Mouse (Mus musculus) liver, embryonic 16.5 days (tissue): ENCODE data around the gene Ubash3a. TPM values are rescaled to one million over a fixed set of nuclear protein-coding genes. Genes with fewer than 3 reads are reported as not detected.

Experiments used
- ATAC-seq: fragments of 200-750 bp; cut with Nextera tagmentation; 2 replicates; pipeline ENCODE4 v1.8.0; 2017; ENCODE audit warnings: low read depth, mild to moderate bottlenecking, moderate number of reproducible peaks, moderate library complexity
- H3K27ac ChIP-seq: fragments of 300-500 bp; sonication (generic); 2 replicates; pipeline ENCODE4 v1.5.1; 2014; ENCODE audit warnings: mild to moderate bottlenecking, low read length
- H3K27me3 ChIP-seq: fragments of 300-500 bp; sonication (generic); 2 replicates; pipeline ENCODE4 v1.6.1; 2014; ENCODE audit warnings: low read depth, low read length, mixed read lengths; ENCODE audit not compliant: control insufficient read depth, insufficient read depth
- H3K36me3 ChIP-seq: fragments of 300-500 bp; sonication (generic); 2 replicates; pipeline ENCODE4 v1.6.1; 2014; ENCODE audit warnings: mild to moderate bottlenecking; ENCODE audit not compliant: control insufficient read depth, insufficient read depth
- H3K4me1 ChIP-seq: fragments of 300-500 bp; sonication (generic); 2 replicates; pipeline ENCODE4 v1.6.1; 2014; ENCODE audit warnings: low read depth, low read length, mixed read lengths; ENCODE audit not compliant: control insufficient read depth
- H3K4me2 ChIP-seq: fragments of 300-500 bp; sonication (generic); 2 replicates; pipeline ENCODE4 v1.6.1; 2014; ENCODE audit warnings: low read depth, low read length, mixed read lengths
- H3K4me3 ChIP-seq: fragments of 300-500 bp; sonication (generic); 2 replicates; pipeline ENCODE4 v1.5.1; 2014; ENCODE audit warnings: low read depth, mild to moderate bottlenecking, low read length
- H3K9ac ChIP-seq: fragments of 300-500 bp; sonication (generic); 2 replicates; pipeline ENCODE4 v1.6.1; 2014; ENCODE audit warnings: low read depth, low read length
- H3K9me3 ChIP-seq: fragments of 300-500 bp; sonication (generic); replicated peaks from 2 replicates; pipeline ENCODE4 v1.6.1; 2016; ENCODE audit warnings: low read length; ENCODE audit not compliant: control insufficient read depth
- WGBS: fragments of 180-500 bp; shearing (Covaris S2); extraction: QIAGEN DNeasy Blood & Tissue Kit; methylation state at CpG from one replicate; pipeline ENCODE4 v1.1.7; 2014; ENCODE audit not compliant: insufficient replicate concordance; 5-methylcytosine and 5-hydroxymethylcytosine counted together
- polyA plus RNA-seq: library from polyadenylated mRNA; unstranded; fragments of >200 nt; fragmentation: Nextera tagmentation; extraction: Ambion mirVana; gene quantifications from 2 replicates; pipeline ENCODE4 v1.2.1, GENCODE M21; 2015

The Ubash3a gene
- polyA plus RNA-seq, 1 experiment from 2014 or later: 6.3 TPM

- H3K27me3 ChIP-seq: no peaks in the 10 kb centered on the region
- H3K4me2 ChIP-seq: no peak overlapping the region
- peaks cover 14% of the 10 kb centered on the region for H3K4me1 ChIP-seq
- no peak overlapping the region for H3K4me3 ChIP-seq
- H3K36me3 ChIP-seq: peaks cover 6% of the 10 kb centered on the region
- H3K9me3 ChIP-seq: no peaks in the 10 kb centered on the region
- H3K27ac ChIP-seq: no peak overlapping the region
- no peak for ATAC-seq
- H3K9ac ChIP-seq: no peak overlapping the region
- WGBS: 50% methylated on average over 7 of the region's 7 CpGs
Observed at GRCm38 (mm10) chr17:31226931-31227330, 19.3 kb downstream of the Ubash3a start.

- Histone ChIP-seq H3K36me3 (peaks cover 11% of the 10 kb centered on the region), H3K27me3 (no peaks in the 10 kb centered on the region), H3K9me3 (no peaks in the 10 kb centered on the region), H3K4me1 (no peaks in the 10 kb centered on the region), H3K9ac (no peak overlapping the region), H3K27ac (no peak overlapping the region), H3K4me3 (no peak overlapping the region), H3K4me2 (no peak overlapping the region)
- WGBS: 68% methylated on average over 6 of the region's 6 CpGs
- ATAC-seq: no peak
Observed at GRCm38 (mm10) chr17:31231780-31232179, 24.1 kb downstream of the Ubash3a start.

- Histone ChIP-seq H3K27ac (no peak overlapping the region), H3K9ac (no peak overlapping the region)
Observed at GRCm38 (mm10) chr17:31232251-31233010, 24.8 kb downstream of the Ubash3a start.

GRCm38 (mm10) chr17:31235915-31236314 lies 28.2 kb downstream of the Ubash3a start:
- no peak for ATAC-seq
- H3K9me3 ChIP-seq: no peaks in the 10 kb centered on the region
- H3K4me3 ChIP-seq: no peak overlapping the region
- 67% methylated on average over 1 of the region's 1 CpGs for WGBS
- peaks cover 6% of the 10 kb centered on the region for H3K4me1 ChIP-seq
- H3K4me2 ChIP-seq: no peak overlapping the region
- no peak overlapping the region for H3K27ac ChIP-seq
- no peaks in the 10 kb centered on the region for H3K27me3 ChIP-seq
- H3K9ac ChIP-seq: no peak overlapping the region
- peaks cover 11% of the 10 kb centered on the region for H3K36me3 ChIP-seq

More at GRCm38 (mm10) chr17:31232251-31233010, 24.8 kb downstream of the Ubash3a start:
- peaks cover 11% of the 10 kb centered on the region for H3K36me3 ChIP-seq
- H3K4me2 ChIP-seq: no peak overlapping the region
- no peaks in the 10 kb centered on the region for H3K27me3 ChIP-seq
- 79% methylated on average over 8 of the region's 8 CpGs for WGBS
- H3K4me3 ChIP-seq: no peak overlapping the region
- ATAC-seq: no peak
- H3K4me1 ChIP-seq: no peaks in the 10 kb centered on the region
- H3K9me3 ChIP-seq: no peaks in the 10 kb centered on the region

- Histone ChIP-seq H3K9me3 (no peaks in the 10 kb centered on the region), H3K4me3 (no peak overlapping the region), H3K36me3 (no peaks in the 10 kb centered on the region; the same call in none of the 2 replicates), H3K4me1 (peaks cover 6% of the 10 kb centered on the region), H3K27me3 (no peaks in the 10 kb centered on the region), H3K27ac (no peak overlapping the region), H3K4me2 (no peak overlapping the region), H3K9ac (no peak overlapping the region)
- peak; percentile 67 for ATAC-seq
- WGBS: 47% methylated on average over 7 of the region's 7 CpGs
Observed at GRCm38 (mm10) chr17:31238234-31239020, 30.8 kb downstream of the Ubash3a start.

GRCm38 (mm10) chr17:31241156-31241555 lies 33.5 kb downstream of the Ubash3a start:
- no peaks in the 10 kb centered on the region for H3K27me3 ChIP-seq
- no peak overlapping the region for H3K4me3 ChIP-seq
- 0 out of 2 replicates have a peak, but pooled peaks cover 4% of the 10 kb centered on the region for H3K9me3 ChIP-seq
- peaks cover 6% of the 10 kb centered on the region for H3K4me1 ChIP-seq
- WGBS: 67% methylated on average over 8 of the region's 8 CpGs
- no peak overlapping the region for H3K27ac ChIP-seq
- no peak overlapping the region for H3K9ac ChIP-seq
- H3K36me3 ChIP-seq: no peaks in the 10 kb centered on the region; the same call in none of the 2 replicates
- no peak overlapping the region for H3K4me2 ChIP-seq
- no peak for ATAC-seq

- 7% methylated on average over 1 of the region's 1 CpGs for WGBS
- ATAC-seq: no peak
Observed at GRCm38 (mm10) chr17:31242764-31243163, 35.1 kb downstream of the Ubash3a start.

GRCm38 (mm10) chr17:31245321-31245720 lies 37.6 kb downstream of the Ubash3a start:
- H3K9ac ChIP-seq: no peak overlapping the region
- H3K4me1 ChIP-seq: no peaks in the 10 kb centered on the region; the same call in none of the 2 replicates
- H3K4me3 ChIP-seq: no peak overlapping the region
- H3K36me3 ChIP-seq: no peaks in the 10 kb centered on the region; the same call in 1 of the 2 replicates
- 0 out of 2 replicates have a peak, but pooled peaks have one; percentile 24 for ATAC-seq
- 24% methylated on average over 5 of the region's 5 CpGs for WGBS
- H3K4me2 ChIP-seq: no peak overlapping the region
- no peak overlapping the region for H3K27ac ChIP-seq
- H3K27me3 ChIP-seq: no peaks in the 10 kb centered on the region
- 0 out of 2 replicates have a peak, but pooled peaks cover 4% of the 10 kb centered on the region for H3K9me3 ChIP-seq

More at GRCm38 (mm10) chr17:31242764-31243163, 35.1 kb downstream of the Ubash3a start:
- H3K9me3 ChIP-seq: 0 out of 2 replicates have a peak, but pooled peaks cover 4% of the 10 kb centered on the region
- peaks cover 6% of the 10 kb centered on the region for H3K4me1 ChIP-seq
- H3K4me2 ChIP-seq: no peak overlapping the region
- H3K4me3 ChIP-seq: no peak overlapping the region
- no peaks in the 10 kb centered on the region for H3K27me3 ChIP-seq
- no peak overlapping the region for H3K9ac ChIP-seq
- no peaks in the 10 kb centered on the region; the same call in 1 of the 2 replicates for H3K36me3 ChIP-seq
- H3K27ac ChIP-seq: no peak overlapping the region
